Mouse (Mus musculus): ENCODE data around the gene Cpn1. TPM values are rescaled to one million over a fixed set of nuclear protein-coding genes. Genes with fewer than 3 reads are reported as not detected.
A peak's percentile ranks its signal among the peaks of the same experiment; 100 is the strongest.

Cpn1 gene
- total RNA-seq, 2 experiments from 2014 or later: 0.25 to 0.90 TPM

DNA sequence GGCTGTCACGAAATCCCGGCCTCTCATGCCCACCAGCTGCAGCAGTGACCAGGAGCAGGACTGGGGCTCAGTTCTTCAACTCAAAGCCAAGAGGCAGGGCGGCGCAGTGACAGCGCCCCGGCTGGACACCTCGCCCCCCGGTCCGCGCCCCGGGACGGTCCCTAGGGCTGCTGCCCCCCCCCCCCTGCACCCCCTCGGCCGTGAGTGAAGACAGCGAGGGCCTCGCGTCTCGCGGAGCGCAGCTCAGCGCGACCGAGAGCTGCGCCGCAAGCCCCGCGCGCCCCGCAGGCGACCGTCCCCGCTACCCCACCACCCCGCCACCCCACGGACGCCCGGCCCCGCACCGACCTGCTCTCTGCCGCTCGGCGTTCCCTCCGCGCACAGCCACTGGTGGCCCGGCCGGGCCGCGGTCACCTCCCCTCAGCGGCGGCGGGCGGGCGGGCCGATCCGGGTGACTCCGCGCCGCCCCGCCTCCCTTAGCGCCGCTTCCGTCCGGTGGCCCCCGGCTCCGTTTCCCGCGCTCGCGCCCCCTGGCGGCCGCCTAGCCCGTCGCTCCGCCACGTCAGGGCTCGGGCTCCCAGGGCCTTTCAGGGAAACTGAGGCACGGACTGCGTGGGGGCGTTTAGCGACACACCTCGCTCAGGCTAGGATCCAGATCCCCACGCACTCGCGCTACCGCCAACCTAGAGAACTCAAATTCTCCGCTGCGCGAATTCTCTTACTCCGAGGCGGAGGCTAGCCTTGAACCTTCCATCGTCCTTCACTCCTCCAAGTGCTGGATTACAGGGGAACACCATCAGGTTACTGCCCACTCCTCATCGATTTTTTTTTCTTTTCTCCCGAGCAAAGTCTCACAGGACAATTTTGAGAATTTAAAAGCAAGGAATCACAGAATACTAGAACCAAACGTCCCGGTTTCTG, 46.3 kb downstream of the Cpn1 start, which contains the start of gene Dnmbp:
TSS of gene Dnmbp (minus strand) at position 423 of the 921 bp plus-strand sequence.
- peak; percentile 84 for DNase-seq (ENCODE audit: low spot score)

DNA sequence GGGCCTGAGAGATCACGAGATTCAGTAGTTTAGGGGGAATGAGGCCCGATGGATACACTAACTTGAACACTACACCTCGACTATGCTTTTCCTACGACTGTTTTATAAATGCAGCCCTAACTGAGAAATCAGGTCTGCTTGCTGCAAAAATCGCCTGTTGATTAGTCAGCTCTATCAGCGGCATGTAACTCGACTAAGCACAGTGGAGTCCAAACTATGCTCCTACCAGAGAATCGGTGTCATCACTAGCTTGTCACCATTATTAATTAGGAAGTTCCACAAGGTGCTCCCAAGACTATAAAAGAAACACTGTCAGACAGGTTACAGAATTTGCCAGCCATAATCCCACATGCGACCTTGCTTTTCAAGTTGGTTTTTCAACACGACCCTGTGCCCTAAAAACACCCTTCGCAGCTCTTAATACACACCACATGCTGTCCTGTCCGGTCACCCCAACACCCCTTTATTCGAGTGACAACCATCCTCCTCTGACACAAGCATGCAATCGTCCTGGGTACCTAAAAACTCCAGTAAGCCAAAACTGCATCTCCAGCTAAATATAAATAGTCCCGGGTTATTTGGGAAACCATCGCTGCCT, 47.1 kb downstream of the Cpn1 start:
- DNase-seq (ENCODE audit: low spot score): no peak

DNA sequence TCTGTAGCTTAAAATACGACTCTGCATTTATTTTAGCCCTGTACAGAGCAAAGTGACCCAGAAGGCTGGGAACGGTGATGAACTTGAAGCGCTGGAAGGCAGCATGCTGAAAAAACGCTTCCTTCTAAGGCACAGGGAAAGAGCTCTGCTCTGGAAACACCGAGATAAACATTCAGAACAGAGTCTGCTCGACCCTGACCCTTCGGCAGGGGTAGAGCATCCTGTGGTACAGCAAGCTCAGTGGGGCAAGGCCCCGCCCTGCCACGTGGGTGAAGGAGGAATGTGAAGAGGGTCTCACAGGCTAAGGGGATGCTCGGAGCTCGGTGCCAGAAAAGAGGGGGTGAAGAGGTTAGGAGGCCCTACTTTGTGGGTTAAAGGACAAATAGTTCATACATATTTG, 48.0 kb downstream of the Cpn1 start:
- DNase-seq (ENCODE audit: low spot score): no peak

DNA sequence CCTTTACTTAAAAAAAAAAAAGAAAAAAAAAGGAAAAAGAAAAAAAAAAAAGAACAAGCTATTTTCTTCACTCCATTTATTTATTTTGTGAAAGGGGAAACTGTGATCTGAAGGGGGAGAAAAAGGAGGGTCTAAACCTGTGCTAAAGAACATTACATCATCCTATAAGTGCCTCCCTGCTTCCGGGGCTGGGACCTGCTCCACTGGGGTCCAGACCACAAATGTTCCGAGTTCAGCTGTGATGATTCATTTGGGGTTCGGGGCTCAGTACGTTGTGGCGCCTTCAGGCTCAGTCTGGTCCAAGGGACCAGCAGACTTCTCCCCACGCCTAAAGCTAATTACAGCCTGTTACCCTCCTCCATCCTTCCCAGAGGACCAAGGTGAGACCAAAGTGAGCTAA, 55.4 kb downstream of the Cpn1 start:
- no peak for DNase-seq (ENCODE audit: low spot score)

DNA sequence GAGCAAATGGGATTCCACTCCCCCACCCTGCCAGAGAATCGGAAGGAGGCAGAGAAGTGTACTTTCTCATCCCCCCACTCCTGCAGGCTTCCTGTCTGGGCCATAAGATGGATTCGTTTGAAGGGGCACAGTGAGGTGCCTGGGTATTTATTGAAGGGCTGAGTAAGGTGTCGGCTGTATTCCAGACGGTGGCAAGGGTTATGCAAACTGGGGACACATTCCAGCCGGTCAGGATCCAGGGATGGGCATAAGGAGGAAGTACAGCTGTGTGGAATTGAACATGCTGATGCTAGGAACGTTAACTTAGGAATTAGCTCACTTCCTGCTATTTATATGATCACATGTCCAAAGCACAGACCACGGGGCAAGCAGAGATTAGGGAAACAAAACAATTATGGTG, 56.0 kb downstream of the Cpn1 start:
- DNase-seq (ENCODE audit: low spot score): no peak

GRCm38 (mm10) chr19:43929869-43930268, 56.5 kb downstream of the Cpn1 start:
- DNase-seq (ENCODE audit: low spot score): no peak

DNA sequence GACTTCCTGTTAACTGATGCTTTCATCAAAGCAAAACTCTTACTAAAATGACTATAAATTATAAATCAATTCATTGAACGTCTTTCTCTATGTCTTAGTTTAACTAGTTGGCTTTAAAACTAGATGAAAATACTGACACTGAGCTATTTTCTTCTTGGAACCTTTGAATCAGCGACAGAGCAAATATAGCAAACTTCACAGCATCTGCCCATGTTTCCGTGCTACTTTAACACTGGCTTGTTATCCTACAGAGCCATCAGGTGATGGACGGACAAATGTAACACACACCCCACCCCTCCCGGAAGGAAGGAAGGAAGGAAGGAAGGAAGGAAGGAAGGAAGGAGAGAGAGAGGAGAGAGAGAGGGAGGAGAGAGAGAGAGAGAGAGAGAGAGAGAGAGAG, 58.4 kb downstream of the Cpn1 start:
- no peak for DNase-seq (ENCODE audit: low spot score)

GRCm38 (mm10) chr19:43927057-43927456, 59.3 kb downstream of the Cpn1 start:
- DNase-seq (ENCODE audit: low spot score): no peak

GRCm38 (mm10) chr19:43926141-43926987, 60.0 kb downstream of the Cpn1 start:
- DNase-seq (ENCODE audit: low spot score): no peak

DNA sequence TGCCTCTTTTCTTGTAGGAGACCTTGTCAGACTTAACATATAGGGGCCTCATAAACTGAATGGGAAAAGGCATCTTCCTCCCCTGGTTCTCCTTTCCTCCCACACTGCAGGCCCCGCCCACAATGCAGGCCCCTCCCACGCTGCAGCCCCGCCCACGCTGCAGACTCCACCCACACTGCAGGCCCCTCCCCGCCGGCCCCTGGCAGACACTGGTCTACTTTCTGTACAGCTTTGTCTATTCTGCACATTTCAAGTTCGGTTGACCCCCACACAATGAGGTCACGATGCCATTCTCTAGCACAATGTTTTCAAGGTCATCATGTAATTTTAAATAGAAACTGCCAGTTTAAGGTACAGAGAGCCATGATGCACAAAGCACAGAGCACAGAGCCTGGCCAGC, 62.0 kb downstream of the Cpn1 start:
- DNase-seq (ENCODE audit: low spot score): no peak

DNA sequence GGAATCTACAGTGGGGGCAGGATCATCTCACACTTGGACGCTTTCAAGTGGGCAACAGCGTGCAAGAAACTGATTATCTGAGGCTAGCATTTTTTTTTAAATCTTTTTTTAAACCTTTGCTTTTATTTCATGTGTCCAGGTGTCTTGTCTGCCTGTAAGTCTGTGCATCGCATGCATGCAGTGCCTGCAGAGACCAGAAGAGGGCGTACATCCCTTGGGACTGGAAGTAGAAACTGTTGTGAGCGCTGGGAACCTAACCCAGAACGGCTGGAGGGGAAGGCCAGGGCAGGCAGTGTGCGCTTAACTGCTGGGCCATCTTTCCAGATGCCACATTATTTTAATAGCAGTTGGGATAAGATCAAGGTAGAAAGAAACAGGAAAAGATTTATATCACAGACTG, 63.4 kb downstream of the Cpn1 start:
- DNase-seq (ENCODE audit: low spot score): no peak

DNA sequence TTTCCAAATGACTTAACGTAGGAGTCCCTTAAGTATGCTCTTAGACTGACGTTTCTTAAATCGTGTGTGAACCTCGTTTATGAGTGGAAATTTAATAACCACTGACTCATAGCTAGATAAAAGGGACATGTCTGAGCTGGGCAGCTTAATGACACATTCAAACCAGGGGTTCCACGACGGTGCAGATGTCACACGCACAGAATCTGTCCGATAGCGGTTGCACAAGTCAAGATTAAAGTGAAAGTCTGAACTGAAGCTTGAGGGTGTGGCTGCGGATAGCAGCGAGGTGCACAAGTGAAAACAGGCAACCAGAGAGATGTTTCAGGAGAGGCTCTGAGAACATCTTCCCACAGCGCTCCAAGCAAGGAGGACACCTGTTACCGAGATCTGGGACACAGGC, 64.9 kb downstream of the Cpn1 start:
- no peak for DNase-seq (ENCODE audit: low spot score)

DNA sequence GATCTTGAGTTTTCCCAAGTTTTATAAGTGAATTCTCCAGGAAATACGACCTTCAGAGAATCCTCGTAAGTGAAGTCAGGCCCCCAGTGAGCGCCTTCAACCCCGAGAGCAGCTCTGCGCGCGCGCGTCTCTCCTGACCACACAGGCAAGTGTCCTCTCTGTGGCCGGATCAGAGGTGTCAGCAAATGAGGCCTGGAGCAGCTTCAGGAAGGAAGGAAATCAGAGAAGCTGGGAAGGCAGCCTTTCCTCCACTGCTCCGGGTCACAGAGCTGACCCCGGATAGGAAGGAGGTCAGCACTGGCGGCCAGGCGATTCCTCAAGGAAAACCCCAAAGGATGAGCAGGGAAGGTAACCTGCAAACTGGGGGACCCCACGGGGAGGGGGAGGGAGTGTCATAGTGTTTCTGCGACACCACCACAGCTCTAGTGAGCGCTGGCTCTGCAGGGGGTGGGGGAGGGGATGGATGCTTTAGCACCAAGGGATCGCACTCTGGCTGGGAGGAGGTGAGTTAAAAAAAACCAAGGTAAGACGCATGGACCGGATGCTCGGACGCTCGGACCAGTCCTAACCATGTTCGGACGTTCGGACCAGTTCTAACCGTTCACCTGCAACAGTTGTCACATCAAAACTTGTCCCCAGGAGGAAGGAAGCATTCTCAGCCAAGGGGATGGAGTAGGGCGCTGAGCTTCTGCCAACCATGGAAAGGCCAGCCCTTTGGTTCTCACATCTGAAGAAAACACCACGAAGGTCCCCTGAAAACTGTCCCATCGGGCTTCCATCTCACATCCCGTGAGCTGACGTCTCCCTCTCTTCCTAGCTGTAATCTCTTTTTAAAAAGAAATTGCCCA, 65.7 kb downstream of the Cpn1 start:
- no peak for DNase-seq (ENCODE audit: low spot score)

- DNase-seq (ENCODE audit: low spot score): no peak
Observed at GRCm38 (mm10) chr19:43919841-43920240, 66.5 kb downstream of the Cpn1 start.

DNA sequence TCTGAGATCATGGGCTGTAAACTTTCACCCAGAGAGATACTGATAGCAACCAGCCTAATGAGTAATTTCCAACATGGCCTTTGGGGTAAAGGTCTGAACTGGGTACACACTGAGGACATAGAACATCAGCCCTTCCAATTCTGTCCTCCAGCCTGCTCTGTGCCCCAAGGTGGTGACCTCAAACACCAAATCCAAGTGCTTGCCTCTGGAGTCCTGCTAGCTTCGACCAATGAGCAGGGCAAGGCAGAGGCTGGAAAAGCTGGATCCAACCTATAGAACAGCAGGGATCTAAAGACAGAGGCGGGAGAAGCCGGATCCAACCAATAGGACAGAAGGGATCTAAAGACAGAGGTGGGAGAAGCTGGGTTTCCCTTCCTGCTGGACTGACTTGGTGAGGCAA, 67.5 kb downstream of the Cpn1 start:
- DNase-seq (ENCODE audit: low spot score): no peak

DNA sequence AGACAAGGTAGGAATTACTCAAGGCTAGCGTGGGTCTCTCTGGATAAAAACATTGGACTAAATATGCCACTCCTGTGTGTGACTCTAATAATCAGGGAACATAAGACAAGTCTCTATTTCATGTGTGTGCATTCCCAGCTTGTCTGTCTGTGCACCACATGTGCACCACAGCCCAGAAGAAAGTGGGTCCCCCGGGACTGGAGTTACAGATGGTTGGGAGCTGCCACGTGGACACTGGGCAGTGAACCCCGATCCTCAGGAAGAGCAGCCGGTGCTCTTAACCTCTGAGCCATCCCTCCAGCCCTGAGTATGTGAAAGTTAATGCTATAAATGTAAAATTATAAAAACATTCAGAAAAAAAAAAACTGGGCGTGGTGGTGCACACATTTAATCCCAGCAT, 68.6 kb downstream of the Cpn1 start:
- DNase-seq (ENCODE audit: low spot score): no peak

DNA sequence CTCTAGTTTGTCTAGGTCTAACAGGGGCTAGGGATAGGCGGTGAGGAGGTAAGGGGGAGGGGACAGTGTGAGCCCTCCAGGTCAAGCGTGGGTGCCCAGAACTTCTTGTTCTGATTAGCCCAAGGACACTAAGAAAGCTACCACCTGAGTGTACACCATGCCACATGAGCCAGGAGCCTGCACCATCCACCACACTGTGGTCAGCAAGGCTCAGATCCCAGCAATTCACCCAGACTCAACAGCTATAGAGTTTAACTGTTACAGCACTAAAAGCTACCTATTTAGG, 69.0 kb downstream of the Cpn1 start:
- DNase-seq (ENCODE audit: low spot score): no peak

DNA sequence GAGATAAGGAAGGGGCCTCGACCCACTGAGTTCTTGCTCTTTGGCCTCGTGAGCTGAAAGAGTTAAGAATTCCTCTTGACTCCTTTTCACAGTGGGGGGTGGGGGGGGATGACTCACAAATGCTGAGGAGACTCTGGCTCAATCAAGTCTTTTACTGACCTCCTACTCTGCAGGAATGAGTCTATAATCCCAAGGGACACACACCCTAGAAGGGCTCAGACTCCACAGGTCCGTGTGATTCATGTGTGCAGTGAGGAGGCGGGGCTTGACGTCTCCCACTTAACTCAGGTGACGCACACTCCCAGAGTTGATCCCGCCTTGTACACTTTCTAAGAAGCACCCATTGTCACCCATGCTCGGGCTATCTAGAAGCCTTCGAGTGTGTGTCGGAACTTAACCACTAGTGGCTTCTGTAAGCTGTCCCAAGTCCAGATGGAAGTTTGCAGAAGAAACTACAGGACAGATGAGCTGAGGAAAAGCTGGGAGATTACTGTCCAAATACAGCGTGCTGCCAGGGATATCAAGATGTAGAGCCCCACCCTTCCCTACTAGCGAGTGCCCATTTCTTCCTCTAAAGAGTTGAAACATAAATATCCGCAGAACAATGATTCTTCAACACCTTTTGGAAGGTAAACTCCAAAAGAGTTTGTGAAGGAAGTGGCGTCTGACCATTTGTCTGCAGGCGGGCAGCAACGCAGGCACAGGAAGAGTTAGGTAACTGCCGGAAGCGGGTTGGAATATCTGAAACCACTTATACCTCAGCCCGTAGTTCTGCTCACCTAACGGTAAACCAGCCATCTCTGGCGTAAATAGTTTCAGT, 69.6 kb downstream of the Cpn1 start:
- DNase-seq (ENCODE audit: low spot score): no peak

DNA sequence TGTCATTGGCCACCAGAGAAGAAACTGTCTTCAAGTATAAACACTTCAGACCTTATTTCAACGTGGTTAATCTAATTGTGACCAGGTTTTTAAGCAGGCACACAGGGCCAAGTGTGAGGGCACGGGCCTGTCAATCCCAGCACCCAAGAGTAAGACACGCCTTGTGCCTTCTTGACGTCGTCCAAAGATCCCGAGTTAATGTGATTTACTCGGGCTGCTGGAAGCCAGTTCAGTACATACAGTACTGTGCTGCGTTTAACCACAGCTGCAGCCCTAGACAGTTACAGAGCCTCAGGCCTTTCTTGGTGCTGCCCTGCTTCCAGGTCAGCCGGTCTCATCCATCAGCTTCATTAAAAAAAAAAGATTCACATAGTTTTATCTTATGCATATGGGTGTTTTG, 70.9 kb downstream of the Cpn1 start:
- no peak for DNase-seq (ENCODE audit: low spot score)

- DNase-seq (ENCODE audit: low spot score): no peak
Observed at GRCm38 (mm10) chr19:43914986-43915385, 71.4 kb downstream of the Cpn1 start.

Measured in gastrocnemius, adult 18-20 months (tissue).